Mouse (Mus musculus) layer of hippocampus, postnatal 14 days (tissue): ENCODE measurements at regions not wholly inside any gene's neighbourhood (a gene's known extent, or its start where the extent isn't known, plus 50 kb on each side); places are given as distances from the start of the nearest gene placed in this dataset.

Experiments used
- DNase-seq, 2 experiments: peaks; one replicate each; pipeline ENCODE4 v3.0.0; 2021 to 2022; ENCODE audit warnings: low spot score in 2 of 2, mixed read lengths in 1 of 2

GRCm38 (mm10) chr5:146636859-146637258, 51.8 kb upstream of the Gpr12 start:
- DNase-seq: no peak
